Mouse (Mus musculus): ENCODE results near the gene Trak1.

Trak1 gene
- long read RNA-seq, experiment 1, partial matches to known transcripts, result 1 of 3 reads
- long read RNA-seq, experiment 1, other reads (novel, unspliced or antisense), result 2 of 3 reads
- long read RNA-seq, experiment 2, partial matches to known transcripts, result 3 of 9 reads
- long read RNA-seq, experiment 2, other reads (novel, unspliced or antisense), result 6 of 9 reads

DNA sequence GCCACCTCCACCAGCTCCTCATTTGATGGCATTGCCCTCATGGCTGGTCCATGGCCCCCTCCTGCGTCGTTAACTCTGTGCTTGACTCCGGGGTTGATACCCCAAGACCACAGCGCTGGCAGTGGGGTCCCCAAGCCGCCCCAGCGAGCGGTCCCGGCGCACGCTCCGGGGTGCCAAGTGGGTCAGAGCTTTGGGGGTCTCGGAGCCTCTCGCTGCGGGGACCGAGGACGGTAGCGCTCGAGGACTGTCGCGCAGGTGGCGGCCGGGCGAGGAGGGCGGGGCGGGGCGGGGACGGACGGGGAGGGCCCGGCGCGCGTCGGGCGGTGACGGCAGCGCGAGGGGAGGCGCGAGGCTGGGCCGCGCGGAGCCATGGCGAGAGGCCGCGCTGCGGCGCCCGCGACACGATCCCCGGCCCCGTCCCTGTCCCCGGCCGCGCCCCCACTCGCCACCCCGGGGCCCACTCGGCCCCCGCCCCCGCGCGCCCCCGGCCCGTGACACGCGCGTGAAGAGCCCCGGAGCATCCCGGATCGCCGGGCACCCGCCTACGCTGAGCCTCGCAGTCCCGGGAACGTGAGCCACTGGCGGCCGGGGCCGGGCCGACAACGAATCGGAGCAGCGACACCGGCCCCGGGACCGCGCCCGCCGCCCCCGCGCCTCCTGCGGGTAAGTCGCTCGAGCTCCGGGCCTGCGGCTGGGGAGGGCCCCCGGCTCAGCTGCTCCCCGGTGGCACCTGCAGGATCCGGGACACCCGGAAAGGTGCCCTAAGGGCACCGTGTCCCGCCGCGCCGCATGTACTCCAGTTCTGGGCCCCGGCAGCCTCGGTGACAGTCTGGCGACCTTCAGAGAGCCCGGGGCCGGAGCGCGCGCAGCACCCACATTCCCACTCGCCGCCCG is at the start of gene Trak1:
Gene Trak1 (plus strand): TSS at position 332 of the 894 bp plus-strand sequence.
- intact Hi-C loops (cut with DNase I), result no loop called here

DNA sequence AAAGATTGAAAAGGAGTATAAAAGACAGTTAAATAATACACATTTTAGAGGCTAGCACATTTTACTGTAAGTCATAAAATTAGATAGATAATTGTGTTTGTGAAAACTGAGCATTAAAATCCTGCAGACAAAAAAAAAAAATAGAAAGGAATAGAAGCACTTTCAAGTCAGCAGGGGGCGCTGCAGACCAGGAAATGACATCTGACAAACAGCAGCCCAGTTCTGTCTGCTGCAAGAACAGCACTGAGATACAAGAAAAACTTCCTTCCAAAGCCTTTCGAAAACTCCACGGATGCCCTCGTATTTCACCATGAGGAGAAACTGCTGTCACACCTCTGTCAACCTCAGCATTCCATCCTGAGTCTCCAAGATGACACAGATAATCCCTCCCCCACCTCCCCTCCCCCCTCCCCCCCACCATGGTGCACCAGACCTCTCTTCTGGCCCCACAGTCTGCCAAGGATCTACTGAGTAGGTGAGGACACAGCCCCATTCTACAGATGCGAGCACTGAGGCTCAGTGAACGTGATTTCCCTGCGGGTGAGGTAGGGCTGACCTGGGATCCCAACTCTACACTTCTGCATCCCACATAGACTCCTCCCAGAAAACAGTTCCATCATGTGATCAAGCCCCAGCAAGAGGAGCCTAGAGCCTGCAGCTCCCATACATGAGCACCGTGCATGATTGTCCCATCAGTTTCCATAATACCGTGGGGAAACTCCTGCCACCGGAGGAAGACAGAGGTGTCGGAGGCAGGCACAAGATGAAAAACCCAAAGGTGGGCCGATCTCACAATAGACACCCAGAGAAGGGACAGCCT is 49.1 kb upstream of the Trak1 start:
- intact Hi-C loops (cut with DNase I), result loop anchor here (1.0 to 10.0 kb wide), 3 partner anchors 127 to 743 kb away; no protein-coding TSS in a partner anchor

DNA sequence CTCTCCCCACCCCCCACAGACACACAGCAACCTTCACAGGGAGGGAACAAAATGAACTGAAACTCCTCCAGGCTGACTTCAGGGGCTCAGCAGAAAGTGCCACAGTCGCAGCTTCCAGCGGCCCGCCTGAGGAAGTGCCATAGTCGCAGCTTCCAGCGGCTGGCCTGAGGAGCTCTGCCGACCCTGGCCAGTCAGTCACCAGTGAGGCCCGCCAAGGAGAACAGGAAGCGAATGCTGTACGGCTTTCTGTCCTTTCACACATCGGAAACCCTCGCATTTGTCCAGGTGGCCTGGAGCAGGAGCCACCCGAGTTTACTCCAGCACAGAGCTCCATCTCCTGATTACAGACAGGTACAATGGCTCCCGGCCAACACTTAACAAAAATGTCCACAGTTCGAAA is 47.5 kb upstream of the Trak1 start:
- intact Hi-C loops (cut with DNase I), result loop anchor here (2.0 to 10.0 kb wide), 3 partner anchors 38 to 745 kb away; no protein-coding TSS in a partner anchor

GRCm38 (mm10) chr9:121250854-121251253 is 46.4 kb upstream of the Trak1 start:
- intact Hi-C loops (cut with DNase I), result loop anchor here (5.0 kb wide), 1 partner anchor 39 kb away; no protein-coding TSS in a partner anchor

GRCm38 (mm10) chr9:121253983-121254382 is 43.3 kb upstream of the Trak1 start:
- intact Hi-C loops (cut with DNase I), result loop anchor here (5.0 kb wide), 1 partner anchor 42 kb away; no protein-coding TSS in a partner anchor

DNA sequence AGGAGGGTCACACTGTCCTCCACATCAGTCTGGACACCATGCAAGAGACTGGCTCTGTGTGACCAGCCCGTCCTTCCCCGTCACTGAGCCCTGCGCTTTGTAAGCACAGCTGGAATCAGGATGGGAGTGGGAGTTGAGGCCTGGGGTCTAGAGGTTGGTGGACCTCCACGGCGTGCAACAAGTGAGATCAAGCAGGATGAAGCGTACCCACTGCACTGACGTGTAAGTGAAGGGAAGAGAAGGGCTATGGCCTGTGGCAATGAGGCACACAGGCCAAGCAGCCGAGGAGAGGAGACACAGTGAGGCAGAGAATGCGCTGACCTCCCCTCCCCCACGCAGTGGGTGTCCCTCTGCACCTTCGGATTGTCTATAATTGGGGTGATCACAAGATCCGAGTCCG is 42.5 kb upstream of the Trak1 start:
- intact Hi-C loops (cut with DNase I), result loop anchor here (5.0 kb wide), 1 partner anchor 42 kb away; no protein-coding TSS in a partner anchor

DNA sequence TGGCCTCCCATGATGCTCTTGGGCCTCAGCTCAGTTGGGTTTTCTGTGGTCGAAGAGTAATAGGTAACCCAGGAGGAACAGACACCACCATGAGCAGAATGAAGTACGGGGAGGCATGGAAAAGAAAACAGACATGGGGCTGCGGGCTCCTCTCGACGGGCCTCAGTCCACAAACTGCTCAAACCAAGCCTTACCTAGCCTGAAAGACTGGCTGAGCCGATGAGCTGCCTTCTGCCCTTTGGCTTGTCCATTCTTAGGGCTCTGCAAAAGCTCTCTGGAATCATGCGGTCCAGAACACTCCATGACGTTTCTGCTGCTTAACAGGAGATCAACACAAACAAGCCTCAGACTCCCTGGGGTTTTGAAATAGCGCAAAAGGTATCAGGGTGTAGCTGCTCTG is 40.2 kb upstream of the Trak1 start:
- intact Hi-C loops (cut with DNase I), result no loop called here

DNA sequence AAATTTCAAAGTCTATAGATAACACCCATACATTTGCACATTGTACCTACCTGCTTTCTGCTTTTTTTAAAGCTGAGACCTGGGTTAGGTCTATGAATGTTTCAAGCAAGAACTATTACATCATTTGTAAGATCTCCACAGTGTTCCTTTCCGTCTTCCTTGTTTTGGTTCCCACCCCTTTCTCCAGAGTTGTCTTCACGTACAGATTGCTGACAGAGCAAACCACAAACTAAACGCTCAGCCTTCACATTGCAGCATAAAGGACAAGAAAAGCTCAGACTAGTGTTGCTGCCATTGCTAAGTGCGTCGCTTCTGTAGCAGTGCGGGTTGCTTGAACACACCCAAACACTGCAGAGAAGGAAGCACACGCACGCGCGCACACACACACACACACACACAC is 32.0 kb upstream of the Trak1 start:
- intact Hi-C loops (cut with DNase I), result no loop called here

GRCm38 (mm10) chr9:121271149-121271548 is 26.2 kb upstream of the Trak1 start:
- intact Hi-C loops (cut with DNase I), result no loop called here

GRCm38 (mm10) chr9:121271561-121271960 is 25.7 kb upstream of the Trak1 start:
- intact Hi-C loops (cut with DNase I), result no loop called here

DNA sequence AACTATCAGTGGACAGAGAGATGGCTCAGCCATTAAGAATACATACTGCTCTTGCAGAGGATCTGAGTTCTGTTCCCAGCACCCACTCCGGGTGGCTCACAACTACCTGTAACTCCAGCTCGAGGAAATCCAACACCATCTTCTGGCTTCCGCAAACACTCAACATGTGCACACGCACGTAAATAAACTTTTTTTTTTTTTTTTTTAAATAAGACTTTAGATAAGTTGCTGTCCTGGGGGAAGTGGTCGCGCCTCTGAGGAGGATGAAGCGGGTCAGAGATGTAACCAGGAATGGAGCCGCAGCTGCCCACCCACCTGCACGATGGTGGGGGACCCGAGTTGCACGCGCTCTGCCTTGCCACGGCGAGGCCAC is 20.6 kb upstream of the Trak1 start:
- intact Hi-C loops (cut with DNase I), result no loop called here

DNA sequence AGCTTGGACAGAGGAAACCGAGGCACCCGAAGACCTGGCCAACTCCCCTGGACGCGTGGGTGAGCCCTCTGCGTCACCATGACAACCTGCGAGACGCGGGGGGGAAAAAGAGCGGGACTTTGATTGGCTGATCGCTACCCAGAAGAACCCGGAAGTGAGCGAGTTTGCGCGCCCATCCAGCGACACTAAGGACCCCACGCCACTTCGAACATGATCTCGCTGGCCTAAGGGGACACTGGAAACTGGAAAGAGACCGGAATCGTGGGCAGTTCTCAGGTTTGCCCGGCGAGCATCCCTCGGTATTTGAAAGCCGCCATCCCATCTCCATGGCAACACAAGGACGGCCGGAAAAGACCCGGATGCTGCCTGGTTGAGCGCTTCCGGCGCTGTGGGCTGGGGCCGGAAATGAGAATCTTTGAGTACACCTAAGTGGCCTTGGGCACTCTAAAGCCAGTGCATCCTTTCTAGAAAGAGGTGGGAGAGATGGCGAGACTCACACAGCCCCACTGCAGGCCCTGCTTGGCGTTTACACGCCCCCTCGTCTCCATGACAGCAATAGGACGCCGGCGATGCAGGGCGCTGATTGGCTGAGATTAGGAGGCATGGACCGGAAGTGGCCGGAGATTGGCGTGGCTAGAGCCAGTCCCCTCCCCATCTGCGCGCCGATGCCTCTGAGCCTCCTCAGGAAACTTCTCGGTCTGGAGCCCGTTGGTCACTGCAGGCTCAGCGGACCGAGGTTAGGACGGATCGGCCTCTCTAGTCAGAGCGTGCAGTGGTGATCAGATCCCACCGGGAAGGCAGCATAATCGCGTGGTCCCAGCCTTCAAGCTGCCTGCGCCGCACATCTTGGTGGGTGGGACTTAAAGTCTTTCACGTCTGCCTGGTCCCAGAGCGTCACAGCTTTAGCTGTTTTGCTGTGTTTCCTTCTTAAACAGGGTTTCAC is 19.9 kb upstream of the Trak1 start, which contains the start of gene Ulk4:
Gene Ulk4 (minus strand): TSS at position 80 of the 943 bp plus-strand sequence.
- intact Hi-C loops (cut with DNase I), result no loop called here

GRCm38 (mm10) chr9:121279216-121279615 is 18.1 kb upstream of the Trak1 start:
- intact Hi-C loops (cut with DNase I), result no loop called here

DNA sequence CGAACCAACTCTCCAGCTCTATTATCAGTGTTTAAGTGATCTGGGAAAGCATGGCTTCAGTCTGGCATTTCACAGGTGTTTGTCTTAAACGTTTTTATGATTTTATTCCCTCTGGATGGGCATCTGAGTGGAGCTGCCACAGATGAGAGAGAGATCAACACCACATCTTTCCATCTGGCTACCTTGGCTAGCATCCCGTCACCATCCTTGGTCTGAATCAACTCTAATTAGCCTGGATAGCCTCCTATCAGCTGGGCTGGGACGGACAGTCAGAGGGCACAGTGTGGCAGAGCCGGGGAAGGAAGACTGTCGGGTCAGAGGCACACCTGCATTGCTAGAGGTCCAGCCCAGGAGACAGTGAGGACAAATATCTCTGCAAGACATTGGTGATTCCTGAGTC is 15.4 kb upstream of the Trak1 start:
- intact Hi-C loops (cut with DNase I), result loop anchor here (5.0 kb wide), 2 partner anchors 70 to 90 kb away; no protein-coding TSS in a partner anchor

GRCm38 (mm10) chr9:121283620-121284185 is 13.6 kb upstream of the Trak1 start:
- intact Hi-C loops (cut with DNase I), result loop anchor here (5.0 kb wide), 2 partner anchors 69 to 89 kb away; no protein-coding TSS in a partner anchor

DNA sequence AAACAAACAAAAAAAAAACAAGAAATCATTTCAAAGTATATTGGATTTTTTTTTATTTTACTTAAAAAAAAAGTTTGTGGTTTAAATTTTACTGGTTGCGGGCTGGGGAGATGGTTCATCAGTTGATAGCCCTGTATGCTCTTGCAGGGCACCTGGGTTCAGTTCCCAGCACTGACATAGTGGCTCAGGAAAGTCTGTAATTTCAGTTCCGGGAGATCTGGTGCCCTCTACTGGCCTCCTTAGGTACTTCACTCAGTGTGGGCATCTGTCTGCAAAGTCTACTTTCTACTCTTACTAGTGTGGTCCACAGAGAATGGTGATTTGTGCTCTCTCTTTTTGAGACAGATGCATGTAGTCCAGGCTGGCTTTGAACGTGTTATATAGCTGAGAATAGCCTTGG is 12.9 kb upstream of the Trak1 start:
- intact Hi-C loops (cut with DNase I), result loop anchor here (5.0 kb wide), 2 partner anchors 68 to 88 kb away; no protein-coding TSS in a partner anchor

DNA sequence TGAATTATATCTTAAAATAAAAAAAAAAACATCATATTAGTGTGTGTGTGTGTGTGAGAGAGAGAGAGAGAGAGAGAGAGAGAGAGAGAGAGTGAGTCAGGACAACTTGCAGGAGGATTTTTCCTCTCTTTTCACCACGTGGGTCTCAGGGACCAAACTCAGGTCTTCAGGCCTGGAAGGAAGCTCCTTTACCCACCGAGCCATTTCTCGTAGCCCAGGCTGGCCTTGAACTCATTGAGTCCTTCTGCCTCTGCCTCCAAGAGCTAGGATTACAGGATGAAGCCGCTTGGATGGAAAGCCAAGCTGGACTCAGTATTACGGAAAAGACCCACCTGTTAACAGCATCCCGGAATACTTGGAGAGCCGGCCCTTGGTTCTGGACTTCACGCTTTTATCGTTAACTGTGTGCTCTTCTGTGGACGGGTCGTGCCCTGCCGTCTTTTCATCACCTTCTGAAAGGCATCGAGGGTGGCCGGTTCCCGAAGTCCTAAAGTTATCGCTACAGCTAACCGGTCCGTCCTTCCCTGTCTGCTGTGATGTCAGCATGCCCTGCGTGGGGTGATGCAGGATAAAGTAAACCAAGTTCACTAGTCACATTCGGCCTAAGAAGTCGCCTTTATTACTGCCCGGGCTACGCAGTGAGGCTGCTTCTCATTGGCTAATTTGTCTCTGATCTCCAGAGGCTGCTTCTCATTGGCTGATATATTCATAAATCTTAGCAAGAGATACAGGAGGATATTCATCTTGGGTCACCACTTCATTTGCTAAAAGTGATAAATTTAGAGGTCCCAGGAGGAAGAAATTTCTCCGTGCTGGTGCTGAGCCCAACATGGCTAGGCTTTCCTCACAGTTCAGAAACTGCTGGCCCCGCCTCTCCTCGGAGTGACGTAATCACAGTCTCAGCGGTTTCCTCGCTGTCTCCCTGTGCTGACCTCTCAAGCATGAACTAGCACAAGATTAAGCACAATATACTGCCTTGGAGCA is 11.7 kb upstream of the Trak1 start:
- intact Hi-C loops (cut with DNase I), result no loop called here

GRCm38 (mm10) chr9:121286325-121286901 is 10.9 kb upstream of the Trak1 start:
- intact Hi-C loops (cut with DNase I), result no loop called here
